Mouse (Mus musculus): Measurements from ENCODE around the gene Cox6a1.

DNA sequence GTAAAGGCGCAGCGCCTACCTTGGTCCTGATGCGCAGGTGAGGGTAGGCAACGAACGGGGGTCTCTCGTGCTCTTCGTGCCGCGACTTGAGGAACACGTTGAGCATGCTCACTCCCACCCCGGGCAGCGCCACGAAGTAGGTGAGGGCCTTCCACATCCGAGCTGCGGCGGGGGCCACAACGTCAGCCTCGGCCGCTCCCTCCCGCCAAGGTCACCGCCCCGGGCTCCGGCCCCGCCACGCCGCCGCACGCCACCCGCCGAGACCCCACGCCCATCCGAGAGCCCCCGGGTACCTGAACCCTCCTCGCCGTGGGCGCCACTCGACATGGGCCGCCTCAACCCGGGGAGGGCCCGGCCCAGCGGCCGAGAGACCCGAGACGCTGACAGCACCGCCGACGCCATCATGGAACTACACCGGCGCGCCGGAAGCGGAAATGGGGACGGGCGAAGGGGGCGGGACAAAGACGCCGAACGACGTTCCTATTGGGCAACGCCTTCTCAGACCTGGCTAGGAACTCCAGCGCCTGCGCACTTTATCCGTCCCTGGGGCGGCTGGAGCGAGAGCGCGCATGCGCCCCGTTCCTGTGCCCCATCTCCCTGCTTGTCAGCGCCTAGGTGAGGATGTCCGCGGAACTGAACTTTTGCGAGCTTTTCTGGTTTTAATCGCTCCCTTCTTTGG, at the start of gene Cox6a1:
- TF ChIP-seq CTCF (conservative IDR thresholded peaks at IDR 0.05; ENCODE audit: insufficient read depth, insufficient read length, low read depth, low read length), result no peak; the same call in 1 of the 2 replicates
- TF ChIP-seq POLR2A (IDR thresholded peaks at IDR 0.05; ENCODE audit: low read depth, low read length), result peak; percentile 34
